Mouse (Mus musculus): Measurements from ENCODE around the gene Foxp1. TPM values are rescaled to one million over a fixed set of nuclear protein-coding genes. Genes with fewer than 3 reads are reported as not detected.

Gene Foxp1
- total and polyA plus RNA-seq, 3 experiments: 16.1 to 42.0 TPM; not detected in 1

GRCm38 (mm10) chr6:99342416-99342815 lies 180.1 kb downstream of the Foxp1 start:
- no peak overlapping the region for H3K4me3 ChIP-seq (ENCODE audit: control insufficient read depth in 1 of 2, insufficient read depth in 1 of 2, low read depth in 2 of 2, low read length in 2 of 2)
- H3K36me3 ChIP-seq (ENCODE audit: control insufficient read depth in 1 of 2, insufficient read depth in 2 of 2, low read length in 2 of 2): no peaks in the 10 kb centered on the region; a peak in 1 of 4 replicates
- no peak for TF ChIP-seq ELF1 (IDR thresholded peaks at IDR 0.05; ENCODE audit: low read depth, low read length)
- peak; percentile 13 for TF ChIP-seq RAD21 (IDR thresholded peaks at IDR 0.05; ENCODE audit: low read depth, low read length)
- TF ChIP-seq GABPA (IDR thresholded peaks at IDR 0.05; ENCODE audit: low read depth, low read length): no peak
- H3K27ac ChIP-seq (ENCODE audit: control insufficient read depth, low read depth, low read length): no peak overlapping the region
- H3K27me3 ChIP-seq (ENCODE audit: control insufficient read depth in 1 of 2, insufficient read depth in 2 of 2, low read length in 2 of 2): no peaks in the 10 kb centered on the region
- H3K9me3 ChIP-seq (replicated peaks; ENCODE audit: insufficient read depth, low read length): no peaks in the 10 kb centered on the region
- no peak overlapping the region for H3K9ac ChIP-seq (ENCODE audit: control insufficient read depth, low read depth, low read length, poor library complexity, severe bottlenecking)
- peak; percentile 35 for DNase-seq (ENCODE audit: low read depth, low spot score)
- H3K79me2 ChIP-seq (ENCODE audit: control insufficient read depth, insufficient read depth, low read length, poor library complexity): no peaks in the 10 kb centered on the region
- H3K4me1 ChIP-seq (ENCODE audit: control insufficient read depth in 1 of 2, insufficient read depth in 2 of 2, low read length in 2 of 2): no peaks in the 10 kb centered on the region

- H3K79me2 ChIP-seq (ENCODE audit: control insufficient read depth, insufficient read depth, low read length, poor library complexity): no peaks in the 10 kb centered on the region
These were observed 181.6 kb downstream of the Foxp1 start for GRCm38 (mm10) chr6:99340902-99341301.

DNA sequence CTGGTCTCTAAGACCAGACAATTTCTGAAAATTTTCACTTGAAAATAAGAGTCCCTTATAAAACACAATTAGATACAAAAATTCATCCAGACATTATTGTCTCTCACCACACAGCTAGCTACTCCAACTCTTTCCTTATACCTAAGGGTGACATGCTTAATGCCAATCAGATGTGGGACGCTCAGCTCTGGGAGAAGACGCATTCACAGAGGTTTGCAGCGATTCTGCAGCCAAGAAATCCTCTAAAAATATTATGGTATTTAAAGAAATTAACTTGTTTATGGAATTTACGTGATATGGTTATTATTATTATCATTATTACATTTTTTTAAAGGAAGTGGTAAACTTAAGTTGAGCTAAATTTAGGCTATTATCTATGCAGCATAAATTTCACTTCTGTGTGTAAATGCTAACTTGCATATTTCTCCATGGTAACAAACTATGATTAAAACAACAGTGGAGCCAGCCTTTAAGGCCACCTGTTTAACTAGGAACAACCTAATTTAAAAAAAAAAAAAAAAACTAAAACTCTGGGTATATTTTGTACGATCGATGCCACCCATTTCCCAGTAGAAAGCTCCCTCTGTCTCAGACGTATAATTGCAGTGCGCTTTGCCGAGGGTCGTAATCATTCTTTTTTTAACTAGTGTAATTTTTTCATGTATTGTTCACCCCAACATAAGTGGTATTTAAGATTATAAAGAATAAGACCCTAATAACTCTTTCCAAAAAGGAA lies 182.4 kb downstream of the Foxp1 start:
- TF ChIP-seq ZKSCAN1 (IDR thresholded peaks at IDR 0.05; ENCODE audit: low read depth, low read length) (no peak), GABPA (IDR thresholded peaks at IDR 0.05; ENCODE audit: low read depth, low read length) (no peak), POLR2AphosphoS2 (IDR thresholded peaks at IDR 0.05; ENCODE audit: low read length) (no peak), MAFK (IDR thresholded peaks at IDR 0.05; ENCODE audit: borderline replicate concordance, low read depth, low read length) (no peak; the same call in 1 of the 2 replicates), NELFE (IDR thresholded peaks at IDR 0.05; ENCODE audit: low read depth, low read length) (no peak), USF1 (IDR thresholded peaks at IDR 0.05; ENCODE audit: low read depth, low read length) (no peak), POLR2AphosphoS5 (IDR thresholded peaks at IDR 0.05; ENCODE audit: borderline replicate concordance, low read depth, low read length) (no peak), NRF1 (IDR thresholded peaks at IDR 0.05; ENCODE audit: insufficient read depth, low read depth, low read length, poor library complexity, severe bottlenecking) (no peak), TCF12 (IDR thresholded peaks at IDR 0.05; ENCODE audit: low read depth, low read length) (no peak), RAD21 (IDR thresholded peaks at IDR 0.05; ENCODE audit: low read depth, low read length) (no peak), SIN3A (IDR thresholded peaks at IDR 0.05; ENCODE audit: low read length) (no peak), KAT2A (conservative IDR thresholded peaks at IDR 0.05; ENCODE audit: low read depth, low read length) (no peak), EP300 (IDR thresholded peaks at IDR 0.05; ENCODE audit: low read depth in 1 of 2, low read length in 2 of 2) (no peak), ZC3H11A (IDR thresholded peaks at IDR 0.05; ENCODE audit: low read depth, low read length) (no peak), MYC (IDR thresholded peaks at IDR 0.05; ENCODE audit: low read depth, low read length) (no peak), E2F4 (IDR thresholded peaks at IDR 0.05; ENCODE audit: borderline replicate concordance, low read depth, low read length) (no peak), RCOR1 (IDR thresholded peaks at IDR 0.05; ENCODE audit: low read depth, low read length) (no peak)
- no peaks in the 10 kb centered on the region; a peak in 1 of 4 replicates for H3K36me3 ChIP-seq (ENCODE audit: control insufficient read depth in 1 of 2, insufficient read depth in 2 of 2, low read length in 2 of 2)
- no peaks in the 10 kb centered on the region for H3K9me3 ChIP-seq (replicated peaks; ENCODE audit: insufficient read depth, low read length)
- H3K79me2 ChIP-seq (ENCODE audit: control insufficient read depth, insufficient read depth, low read length, poor library complexity): no peaks in the 10 kb centered on the region
- DNase-seq (ENCODE audit: low read depth, low spot score): no peak
- H3K4me3 ChIP-seq (ENCODE audit: control insufficient read depth in 1 of 2, insufficient read depth in 1 of 2, low read depth in 2 of 2, low read length in 2 of 2): no peak overlapping the region
- no peaks in the 10 kb centered on the region for H3K4me1 ChIP-seq (ENCODE audit: control insufficient read depth in 1 of 2, insufficient read depth in 2 of 2, low read length in 2 of 2)
- H3K27ac ChIP-seq (ENCODE audit: control insufficient read depth, low read depth, low read length): no peak overlapping the region
- no peak overlapping the region for H3K9ac ChIP-seq (ENCODE audit: control insufficient read depth, low read depth, low read length, poor library complexity, severe bottlenecking)
- H3K27me3 ChIP-seq (ENCODE audit: control insufficient read depth in 1 of 2, insufficient read depth in 2 of 2, low read length in 2 of 2): no peaks in the 10 kb centered on the region

More at GRCm38 (mm10) chr6:99340902-99341301, 181.6 kb downstream of the Foxp1 start:
- no peak overlapping the region for H3K27ac ChIP-seq (ENCODE audit: control insufficient read depth, low read depth, low read length)
- no peak for TF ChIP-seq ZKSCAN1 (IDR thresholded peaks at IDR 0.05; ENCODE audit: low read depth, low read length)
- TF ChIP-seq SIN3A (IDR thresholded peaks at IDR 0.05; ENCODE audit: low read length): no peak
- TF ChIP-seq ELF1 (IDR thresholded peaks at IDR 0.05; ENCODE audit: low read depth, low read length): no peak
- no peak for TF ChIP-seq GATA1 (IDR thresholded peaks at IDR 0.05; ENCODE audit: low read depth, low read length)
- no peak for DNase-seq (ENCODE audit: low read depth, low spot score)
- H3K4me3 ChIP-seq (ENCODE audit: control insufficient read depth in 1 of 2, insufficient read depth in 1 of 2, low read depth in 2 of 2, low read length in 2 of 2): no peak overlapping the region
- H3K9ac ChIP-seq (ENCODE audit: control insufficient read depth, low read depth, low read length, poor library complexity, severe bottlenecking): no peak overlapping the region
- H3K4me1 ChIP-seq (ENCODE audit: control insufficient read depth in 1 of 2, insufficient read depth in 2 of 2, low read length in 2 of 2): no peaks in the 10 kb centered on the region
- no peaks in the 10 kb centered on the region for H3K9me3 ChIP-seq (replicated peaks; ENCODE audit: insufficient read depth, low read length)
- H3K27me3 ChIP-seq (ENCODE audit: control insufficient read depth in 1 of 2, insufficient read depth in 2 of 2, low read length in 2 of 2): no peaks in the 10 kb centered on the region
- no peaks in the 10 kb centered on the region; a peak in 1 of 4 replicates for H3K36me3 ChIP-seq (ENCODE audit: control insufficient read depth in 1 of 2, insufficient read depth in 2 of 2, low read length in 2 of 2)

All from MEL (cell line).